Comparison of ENCODE assay signal across 8 mouse cellular contexts in genomic region chr9:32271896-32272444, GRCm38 (mm10).
DNase-seq lines count a peak whose midpoint lies in the region; ATAC-seq lines count a peak whose summit lies in the region.

No protein-coding gene starts in this region.

- no peak overlapping the region for H3K4me2 ChIP-seq in embryonic facial prominence, embryonic 11.5 days (ENCODE audit: low read depth, low read length)

- ATAC-seq in embryonic facial prominence, embryonic 11.5 days (replicated peaks; ENCODE audit: insufficient number of reproducible peaks, low FRiP score, low TSS enrichment, low read depth) = no peak
- ATAC-seq in hematopoietic stem cell, adult 5-6 weeks (replicated peaks in 1 of 2; ENCODE audit: insufficient read depth in 1 of 2, low FRiP score in 2 of 2, low TSS enrichment in 1 of 2, low read depth in 1 of 2, poor library complexity in 2 of 2, severe bottlenecking in 2 of 2) = peak; percentile 70 to 77

- H3K27me3 ChIP-seq in embryonic facial prominence, embryonic 11.5 days (ENCODE audit: control insufficient read depth, insufficient read depth, low read length) = no peaks in the 10 kb centered on the region

- H3K9me3 ChIP-seq in embryonic facial prominence, embryonic 11.5 days (replicated peaks; ENCODE audit: control insufficient read depth, low read length) = no peaks in the 10 kb centered on the region

- H3K9ac ChIP-seq in embryonic facial prominence, embryonic 11.5 days (replicated peaks; ENCODE audit: low read length) = no peak overlapping the region

- no peak overlapping the region for H3K27ac ChIP-seq in embryonic facial prominence, embryonic 11.5 days (replicated peaks; ENCODE audit: low read depth, low read length)

- DNase-seq in ES-CJ7 (ENCODE audit: low read depth, low spot score) = peak; percentile 77
- DNase-seq in adrenal gland, postnatal 14 days = peak; percentile 82
- DNase-seq in embryonic facial prominence, embryonic 11.5 days (ENCODE audit: low spot score) = peak; percentile 91
- DNase-seq in layer of hippocampus, adult 8-10 months (ENCODE audit: low spot score in 2 of 2) = peak; percentile 38 to 76
- peak; percentile 79 for DNase-seq in lung, postnatal 25 days (ENCODE audit: low spot score)
- DNase-seq in retina, postnatal 7 days (ENCODE audit: low read depth, low spot score) = peak; percentile 74
- peak; percentile 56 to 61 for DNase-seq in urinary bladder, postnatal 36 days (ENCODE audit: low spot score in 2 of 2)

- no peaks in the 10 kb centered on the region for H3K36me3 ChIP-seq in embryonic facial prominence, embryonic 11.5 days (replicated peaks; ENCODE audit: control insufficient read depth, insufficient read depth, low read depth, low read length)

- 11% methylated on average over 5 of the region's 5 CpGs for WGBS in embryonic facial prominence, embryonic 11.5 days

- no peaks in the 10 kb centered on the region for H3K4me1 ChIP-seq in embryonic facial prominence, embryonic 11.5 days (ENCODE audit: control insufficient read depth, insufficient read depth, low read length)

- H3K4me3 ChIP-seq in embryonic facial prominence, embryonic 11.5 days (ENCODE audit: low read depth, low read length) = no peak overlapping the region
